8 mouse cellular contexts compared by ENCODE assay signal in genomic region chr9:40808061-40808906, GRCm38 (mm10). TPM values are rescaled to one million over a fixed set of nuclear protein-coding genes. Genes with fewer than 3 reads are reported as not detected.
A peak's percentile ranks its signal among the peaks of the same experiment; 100 is the strongest.
DNase-seq lines count a peak whose midpoint lies in the region; ATAC-seq and TF ChIP-seq lines count a peak whose summit lies in the region.

No protein-coding gene starts in this region.

- H3K4me1 ChIP-seq in kidney, embryonic 15.5 days, result peaks cover 46% of the 10 kb centered on the region
- peaks cover 49% of the 10 kb centered on the region for H3K4me1 ChIP-seq in hindbrain, embryonic 12.5 days
- peaks cover 5% of the 10 kb centered on the region; the same call in 1 of the 2 replicates for H3K4me1 ChIP-seq in midbrain, postnatal 0 days (ENCODE audit: insufficient read depth, low read length)

- H3K9me3 ChIP-seq in kidney, embryonic 15.5 days (replicated peaks), result no peaks in the 10 kb centered on the region
- no peaks in the 10 kb centered on the region for H3K9me3 ChIP-seq in hindbrain, embryonic 12.5 days (replicated peaks)
- H3K9me3 ChIP-seq in midbrain, postnatal 0 days (ENCODE audit: low read length), result no peaks in the 10 kb centered on the region

- WGBS in kidney, embryonic 15.5 days, result 42% methylated on average over 16 of the region's 16 CpGs
- WGBS in hindbrain, embryonic 12.5 days, result 17% methylated on average over 16 of the region's 16 CpGs
- 10% methylated on average over 16 of the region's 16 CpGs for WGBS in midbrain, postnatal 0 days

- H3K36me3 ChIP-seq in kidney, embryonic 15.5 days, result peaks cover 50% of the 10 kb centered on the region
- H3K36me3 ChIP-seq in hindbrain, embryonic 12.5 days, result peaks cover 36% of the 10 kb centered on the region
- H3K36me3 ChIP-seq in midbrain, postnatal 0 days (ENCODE audit: insufficient read depth, low read length), result peaks cover 10% of the 10 kb centered on the region; the same call in 1 of the 2 replicates

- H3K4me2 ChIP-seq in kidney, embryonic 15.5 days, result no peak overlapping the region
- H3K4me2 ChIP-seq in hindbrain, embryonic 12.5 days (replicated peaks), result no peak overlapping the region
- no peak overlapping the region for H3K4me2 ChIP-seq in midbrain, postnatal 0 days (ENCODE audit: low read depth, low read length, poor library complexity, severe bottlenecking)

- H3K27me3 ChIP-seq in kidney, embryonic 15.5 days, result no peaks in the 10 kb centered on the region
- no peaks in the 10 kb centered on the region for H3K27me3 ChIP-seq in hindbrain, embryonic 12.5 days
- H3K27me3 ChIP-seq in midbrain, postnatal 0 days (ENCODE audit: insufficient read depth, low read length), result no peaks in the 10 kb centered on the region

- peak overlapping the region; percentile 78 for H3K27ac ChIP-seq in kidney, embryonic 15.5 days
- H3K27ac ChIP-seq in hindbrain, embryonic 12.5 days, result peak overlapping the region; percentile 82
- H3K27ac ChIP-seq in midbrain, postnatal 0 days (ENCODE audit: low read depth, low read length), result peak overlapping the region; percentile 44; the same call in 1 of the 2 replicates

- TF ChIP-seq CTCF in midbrain, postnatal 0 days (IDR thresholded peaks at IDR 0.05), result no peak

- H3K4me3 ChIP-seq in kidney, embryonic 15.5 days (replicated peaks), result no peak overlapping the region
- no peak overlapping the region for H3K4me3 ChIP-seq in hindbrain, embryonic 12.5 days
- H3K4me3 ChIP-seq in midbrain, postnatal 0 days (ENCODE audit: low read depth, low read length), result no peak overlapping the region

- DNase-seq in kidney, postnatal 14 days, result no peak
- DNase-seq in embryo, embryonic 10 days (ENCODE audit: low spot score), result peak; percentile 31
- peak; percentile 33 for DNase-seq in midbrain, postnatal 0 days (ENCODE audit: low spot score)
- no peak for DNase-seq in layer of hippocampus, postnatal 14 days (ENCODE audit: low spot score in 2 of 2)
- DNase-seq in c-Kit-positive CD71-positive TER-119-positive erythroid progenitor cells, embryonic 14.5 days (ENCODE audit: low spot score), result no peak

- no peak for ATAC-seq in kidney, embryonic 15.5 days (replicated peaks; ENCODE audit: low FRiP score)
- ATAC-seq in hindbrain, embryonic 12.5 days (ENCODE audit: low FRiP score), result peak; percentile 51
- no peak for ATAC-seq in midbrain, postnatal 0 days (ENCODE audit: low FRiP score)
- no peak for ATAC-seq in megakaryocyte, adult 5-6 weeks (ENCODE audit: poor library complexity, severe bottlenecking)

- no peak overlapping the region for H3K9ac ChIP-seq in kidney, embryonic 15.5 days
- peak overlapping the region; percentile 36; the same call in 1 of the 2 replicates for H3K9ac ChIP-seq in hindbrain, embryonic 12.5 days
- H3K9ac ChIP-seq in midbrain, postnatal 0 days (replicated peaks; ENCODE audit: low read length, poor library complexity, severe bottlenecking), result peak overlapping the region; percentile 46

RNA-seq across cellular contexts. Expression of gene Hspa8, which starts 7.5 kb away (rescaled TPM):
- 2,873 and 3,000 TPM in 2 replicates for polyA plus RNA-seq in kidney, embryonic 15.5 days (2015; fragmentation: Nextera tagmentation; extraction: Ambion mirVana)
- polyA plus RNA-seq in hindbrain, embryonic 12.5 days (2016; fragmentation: Nextera tagmentation; extraction: Ambion mirVana), result 2,594 and 2,617 TPM in 2 replicates
- total RNA-seq in midbrain, postnatal 0 days (2014; rRNA removed), result 3,665 and 4,346 TPM in 2 replicates
- polyA plus RNA-seq in midbrain, postnatal 0 days (2015; fragmentation: Nextera tagmentation; extraction: Ambion mirVana), result 2,467 and 2,499 TPM in 2 replicates
- 1,000 to 10,000 TPM; 2,045 to 2,355 TPM for total RNA-seq in layer of hippocampus, postnatal 14 days (2021)
- total RNA-seq in megakaryocyte, adult 5-6 weeks (2015), result 2,454 and 2,467 TPM in 2 replicates
- total RNA-seq in megakaryocyte, adult 5-6 weeks (2017), result 3,359 and 3,514 TPM in 2 replicates

Comparison
In these comparisons a context has a peak if more than half of its experiments do, and no peak if none do; other contexts are left out.
1. DNase-seq: peak in embryo, embryonic 10 days (single experiment) and midbrain, postnatal 0 days (single experiment); none in kidney, postnatal 14 days (single experiment), layer of hippocampus, postnatal 14 days (0 of 2) and c-Kit-positive CD71-positive TER-119-positive erythroid progenitor cells, embryonic 14.5 days (single experiment).
2. Peak in every context shown above with its lines, with median percentiles within 50 percentile points of each other: H3K27ac ChIP-seq.